Mouse (Mus musculus): ENCODE results near the gene Gm49721.
"Not testable (repeated sequence)": the region's sequence is repeated elsewhere in the genome, so short reads cannot be mapped to it uniquely, and the experiment has no call there.

The Gm49721 gene

DNA sequence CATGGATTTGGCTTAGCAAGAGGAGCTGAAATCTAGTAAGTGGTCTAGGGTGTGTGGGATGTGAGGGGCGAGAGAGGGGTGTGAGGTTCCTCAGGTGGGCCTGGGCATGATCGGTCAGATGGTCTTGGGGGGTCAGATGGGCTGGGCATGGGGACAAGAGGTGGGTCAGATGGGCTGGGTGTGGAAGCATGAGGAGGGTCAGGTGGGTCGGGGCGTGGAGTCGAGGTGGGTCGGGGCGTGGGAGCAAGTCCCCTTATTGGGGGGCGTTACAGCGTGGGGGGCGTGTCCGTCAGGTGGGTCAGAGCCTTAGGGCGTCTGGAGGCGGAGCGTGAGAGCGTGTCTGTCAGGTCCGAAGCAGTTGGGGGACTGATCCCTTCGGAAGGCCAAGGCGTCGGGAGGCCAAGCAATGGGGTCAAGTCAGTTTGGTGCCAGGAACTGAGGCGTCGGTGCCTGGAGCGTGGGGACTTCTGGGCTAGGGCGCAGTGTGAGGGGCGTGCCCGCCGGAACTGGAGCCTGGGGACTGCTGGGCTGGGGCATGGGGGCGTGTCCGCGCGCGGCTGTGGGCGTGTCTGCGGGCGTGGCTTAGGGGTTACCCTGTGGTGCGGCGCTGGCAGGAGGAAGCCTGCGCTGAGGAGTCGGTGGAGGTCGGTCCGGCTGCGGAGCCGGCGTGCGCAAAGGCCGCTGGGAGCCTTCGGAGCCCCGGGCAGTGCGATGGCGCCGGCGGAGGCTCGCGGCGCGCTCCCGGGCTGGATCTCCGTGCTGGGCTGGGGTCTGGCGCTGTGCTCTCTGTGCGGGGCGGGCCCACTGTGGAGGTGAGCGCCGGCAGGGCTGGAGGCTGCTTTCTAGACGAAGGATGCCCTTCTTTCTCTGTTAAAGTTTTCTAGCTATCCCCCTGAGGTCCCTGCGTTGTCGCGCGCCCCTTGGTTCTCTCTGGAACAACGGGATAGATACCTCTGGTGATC, at the start of gene Gm49721:
Gene Gm49721 (plus strand): TSS at position 618 of the 962 bp plus-strand sequence.
- peak; percentile 48 for DNase-seq

GRCm38 (mm10) chr17:6931625-6932024, 47.1 kb upstream of the Gm49721 start:
- not testable (repeated sequence) for DNase-seq

GRCm38 (mm10) chr17:6942560-6942959, 36.1 kb upstream of the Gm49721 start:
- not testable (repeated sequence) for DNase-seq

- DNase-seq: not testable (repeated sequence)
Observed at GRCm38 (mm10) chr17:6947637-6947983, 31.1 kb upstream of the Gm49721 start.

DNA sequence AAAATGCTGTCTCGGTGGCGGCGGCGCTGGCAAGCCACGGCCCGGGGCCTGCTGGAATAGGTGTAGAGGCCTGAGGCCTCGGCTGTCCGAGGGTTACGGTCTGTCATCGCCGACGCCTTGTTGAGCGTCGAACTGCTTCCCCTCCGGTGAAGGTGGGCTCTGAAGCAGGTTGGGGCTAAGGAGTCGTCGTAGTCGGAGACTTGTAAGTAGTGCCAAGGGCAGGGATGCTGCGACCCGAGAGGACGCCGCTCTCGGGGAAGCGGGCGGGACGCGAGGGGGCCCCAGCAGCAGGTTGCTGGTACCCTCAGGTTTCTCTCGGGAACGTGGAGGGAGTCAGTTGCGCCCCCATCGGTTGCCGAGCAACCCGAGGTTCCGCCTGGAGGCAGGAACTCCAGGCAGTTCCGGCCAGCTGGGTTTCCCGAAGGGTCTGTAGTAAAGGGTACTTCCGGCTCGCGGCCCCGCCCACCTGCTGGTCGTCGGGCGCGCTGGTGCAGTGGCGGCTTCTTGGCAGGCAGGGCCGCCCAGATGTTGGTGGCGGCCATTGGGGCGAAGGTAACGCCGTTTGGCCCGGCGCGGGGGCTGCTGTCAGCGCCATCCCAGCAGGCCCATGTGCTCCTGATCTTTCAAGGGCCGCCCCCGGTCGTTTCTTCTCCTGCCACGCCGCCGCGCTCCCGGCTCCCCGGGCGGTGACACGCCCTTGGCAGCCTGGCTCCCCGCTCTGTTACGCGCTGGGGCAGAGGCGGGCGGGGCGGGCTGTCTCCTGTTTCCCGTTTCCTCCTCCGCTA, 30.5 kb upstream of the Gm49721 start, which contains the start of gene Rsph3b:
Gene Rsph3b (minus strand): TSS at position 699 of the 785 bp plus-strand sequence.
- DNase-seq: peak; percentile 86

DNA sequence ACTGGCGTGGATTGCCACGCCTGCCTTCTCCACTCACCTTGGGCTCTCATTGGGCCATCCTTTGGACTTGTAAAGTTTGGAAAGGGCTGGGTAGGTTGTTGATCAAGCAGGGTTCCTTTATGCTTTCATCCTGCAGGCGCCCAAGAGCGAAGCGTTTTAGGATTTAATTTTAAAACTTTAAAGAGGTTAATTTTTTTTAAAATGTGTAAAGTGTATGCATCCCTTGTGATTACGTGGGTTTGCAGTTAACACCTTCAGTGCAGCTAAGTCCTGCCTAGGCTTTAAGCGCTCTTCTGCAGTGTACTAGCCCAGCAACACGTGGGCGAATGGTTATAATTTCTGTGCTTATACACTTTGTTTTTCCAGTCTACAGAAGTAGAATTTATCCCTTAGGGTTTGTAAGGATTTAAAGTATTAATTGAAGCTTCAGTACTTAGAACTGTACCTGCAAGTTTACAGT, 29.9 kb upstream of the Gm49721 start:
- not testable (repeated sequence) for DNase-seq

GRCm38 (mm10) chr17:6958881-6959280, 19.8 kb upstream of the Gm49721 start:
- DNase-seq: not testable (repeated sequence)

DNA sequence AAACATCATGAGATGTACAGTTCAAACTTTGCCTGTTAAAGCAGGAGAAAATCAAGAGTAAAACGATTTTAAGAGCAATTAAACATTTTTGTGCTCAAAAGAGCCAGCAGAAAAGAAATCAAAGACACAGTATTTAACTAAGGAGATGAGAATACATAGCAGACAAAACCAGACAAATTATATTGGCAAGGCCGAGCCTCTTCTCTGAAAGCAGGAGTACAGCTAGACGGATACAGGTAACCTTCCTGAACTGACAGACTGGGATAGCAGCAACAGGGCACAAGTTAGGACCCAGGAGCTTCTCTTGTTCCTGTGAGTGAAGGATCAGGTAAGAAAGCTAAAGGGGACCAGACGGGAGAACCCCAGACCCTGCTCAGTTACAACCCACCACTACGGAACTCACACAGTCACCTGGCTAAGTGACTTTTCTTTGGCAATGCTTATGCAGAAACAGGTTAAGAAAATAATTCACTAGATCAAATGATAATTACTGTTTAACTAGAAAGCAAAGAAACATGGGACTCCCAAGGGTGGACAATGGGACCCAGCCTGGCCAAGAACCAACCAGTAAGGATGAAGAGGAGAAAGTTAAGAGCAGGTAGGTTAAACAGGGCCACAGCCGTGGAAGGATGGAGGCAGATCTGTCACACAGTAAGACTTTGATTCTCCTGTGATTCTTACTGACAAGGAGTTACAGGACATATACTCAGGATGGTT, 19.0 kb upstream of the Gm49721 start:
- not testable (repeated sequence) for DNase-seq

DNA sequence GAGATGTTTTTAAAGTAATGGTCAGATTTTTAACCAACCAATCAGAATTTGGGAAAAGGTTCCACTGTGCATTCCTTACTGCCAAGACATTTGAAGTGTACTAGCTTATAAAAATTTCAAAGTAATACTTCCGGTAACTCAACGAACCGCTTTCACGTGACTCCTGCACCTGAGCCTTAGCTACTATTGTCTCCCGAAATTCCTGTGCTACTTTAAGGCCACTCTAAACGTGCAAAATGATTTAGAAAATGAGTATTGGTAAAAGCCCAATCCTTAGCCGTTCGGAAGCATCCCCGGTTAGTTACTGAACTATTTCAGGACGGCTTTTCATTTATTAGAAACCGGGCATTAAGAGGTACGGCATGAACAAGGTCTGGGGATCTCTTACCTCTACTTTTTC, 18.4 kb upstream of the Gm49721 start:
- DNase-seq: not testable (repeated sequence)

- peak; percentile 46 for DNase-seq
Observed at GRCm38 (mm10) chr17:6960776-6961175, 17.9 kb upstream of the Gm49721 start, which contains the start of gene Tagap1. Gene Tagap1, minus strand, starts transcription at chr17:6961156.

DNA sequence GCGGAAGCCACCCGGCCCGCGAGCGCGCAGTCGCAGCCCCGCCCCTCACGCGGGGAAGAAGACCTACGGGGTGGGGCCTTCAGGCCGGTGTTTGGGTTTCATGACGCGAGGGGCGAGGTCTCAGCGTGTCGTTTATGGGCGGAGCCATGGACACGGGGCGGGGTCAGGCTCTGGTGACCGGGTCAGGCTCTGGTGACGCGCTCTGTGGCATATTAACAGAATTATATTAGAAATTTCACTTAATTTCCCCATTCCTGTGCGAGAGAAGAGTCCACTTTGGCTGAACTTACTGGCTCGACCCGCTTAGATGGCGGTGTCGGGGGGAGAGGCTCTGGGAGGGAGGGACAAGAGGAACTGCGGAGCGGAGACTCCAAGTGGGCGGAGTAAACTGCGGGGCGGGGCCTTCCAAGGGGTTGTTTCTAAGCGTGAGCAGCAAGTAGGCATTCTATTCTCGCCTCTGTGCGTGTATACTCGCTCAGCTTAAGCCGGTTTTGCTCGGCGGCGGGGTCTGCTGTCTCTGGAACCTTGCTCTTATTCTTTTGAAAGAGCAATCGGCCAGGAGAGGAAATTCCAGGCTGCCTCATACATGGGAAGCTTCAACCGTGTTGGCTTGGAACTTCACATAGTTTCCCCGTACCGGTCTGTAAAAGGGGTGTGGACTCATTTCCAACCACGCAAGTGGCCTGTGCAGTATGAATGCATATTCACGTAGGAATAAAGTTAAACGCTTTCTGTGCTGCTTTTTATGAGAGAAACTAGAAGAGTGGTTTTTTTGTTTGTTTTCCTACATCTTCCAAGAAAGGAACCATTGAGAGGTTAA, 17.3 kb upstream of the Gm49721 start:
- not testable (repeated sequence) for DNase-seq

- DNase-seq: not testable (repeated sequence)
Observed at GRCm38 (mm10) chr17:6962339-6962738, 16.4 kb upstream of the Gm49721 start.

DNA sequence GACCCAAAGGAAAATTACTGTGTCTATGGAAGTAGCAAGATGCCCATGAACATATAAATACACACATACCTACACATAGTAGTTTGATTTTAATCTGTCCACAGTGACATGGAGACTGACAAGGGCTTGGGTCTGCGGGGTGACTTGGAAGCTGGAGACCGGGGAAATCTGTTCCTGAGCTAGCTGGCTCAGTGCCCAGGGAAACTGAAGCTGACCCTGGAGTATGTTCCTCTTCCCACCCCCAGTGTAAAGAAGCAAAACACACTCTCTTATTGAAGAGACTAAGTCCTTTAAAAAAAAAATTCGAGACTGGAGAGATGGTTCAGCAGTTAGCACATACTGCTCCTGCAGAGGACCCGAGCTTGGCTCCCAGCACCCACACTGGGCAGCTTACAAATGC, 15.8 kb upstream of the Gm49721 start:
- DNase-seq: not testable (repeated sequence)

GRCm38 (mm10) chr17:6965364-6965763, 13.3 kb upstream of the Gm49721 start:
- DNase-seq: not testable (repeated sequence)

- not testable (repeated sequence) for DNase-seq
Observed at GRCm38 (mm10) chr17:6967673-6968072, 11.0 kb upstream of the Gm49721 start.

- not testable (repeated sequence) for DNase-seq
Observed at GRCm38 (mm10) chr17:6970334-6970733, 8.4 kb upstream of the Gm49721 start, which contains the start of gene Rnaset2b. Gene Rnaset2b, plus strand, starts transcription at chr17:6970634.

DNA sequence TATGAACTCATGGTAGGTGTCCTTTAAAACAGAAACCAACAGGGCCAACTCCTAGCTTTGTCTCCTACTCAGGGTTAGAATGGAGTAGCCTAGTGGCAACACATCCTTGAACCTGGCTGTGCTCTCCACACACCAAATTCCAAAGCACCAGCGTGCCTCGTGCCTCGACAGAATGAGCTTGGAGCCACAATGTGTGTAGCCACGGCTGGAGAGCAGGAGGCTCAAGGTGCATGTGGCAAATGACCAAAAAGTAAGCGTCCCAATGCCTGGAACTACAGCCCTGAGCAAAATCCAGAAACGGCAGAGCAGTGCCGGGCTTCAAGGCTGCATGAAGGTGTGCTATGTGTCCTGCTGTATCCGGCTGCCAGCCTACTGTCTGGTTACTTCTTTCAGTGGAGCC, 7.5 kb upstream of the Gm49721 start:
- not testable (repeated sequence) for DNase-seq

DNA sequence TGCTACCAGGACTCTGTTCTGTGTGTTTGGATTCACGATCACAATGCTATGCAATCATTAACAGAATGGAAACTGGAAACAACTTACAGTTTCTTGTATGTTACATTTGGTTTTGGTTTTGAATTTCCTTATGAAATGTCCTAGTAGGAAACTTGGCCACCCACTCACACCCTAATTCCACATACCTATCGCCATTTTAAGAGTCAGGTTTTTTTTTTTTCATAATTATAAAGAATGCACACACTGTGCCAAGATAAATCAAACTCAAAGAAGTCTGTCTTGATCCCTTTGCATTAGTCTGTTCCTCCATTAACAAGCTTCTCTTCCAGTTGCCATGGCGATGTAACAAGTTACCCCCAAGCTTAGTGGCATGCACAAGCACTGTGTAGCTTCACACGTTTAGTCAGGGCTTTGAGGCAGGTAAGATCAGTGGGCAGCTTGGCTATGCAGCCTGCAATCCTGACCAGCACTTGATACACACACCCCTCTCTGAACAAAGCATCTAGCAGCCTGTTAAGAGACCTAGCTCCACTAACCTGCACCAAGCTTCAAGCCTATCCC, 5.8 kb upstream of the Gm49721 start:
- DNase-seq: not testable (repeated sequence)

DNA sequence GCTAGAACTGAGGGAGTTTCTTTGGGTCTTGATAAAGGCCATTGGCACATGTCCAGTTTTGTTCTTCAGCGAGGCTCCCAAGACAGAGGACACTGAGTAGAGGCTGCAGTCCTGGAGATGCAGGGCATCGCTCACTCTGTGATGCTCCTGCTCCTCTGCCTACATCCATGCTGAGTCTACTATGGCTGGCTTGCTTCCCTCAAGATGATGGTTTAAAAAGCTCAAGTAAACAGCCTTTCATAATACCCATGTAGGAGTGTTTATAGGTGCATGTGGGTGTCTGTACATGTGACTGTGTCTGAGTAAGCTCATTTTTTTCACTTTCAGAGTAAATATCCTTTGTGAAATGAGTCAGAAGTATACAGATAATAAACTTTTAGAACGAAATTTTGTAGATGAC, 3.7 kb upstream of the Gm49721 start:
- DNase-seq: peak; percentile 9

DNA sequence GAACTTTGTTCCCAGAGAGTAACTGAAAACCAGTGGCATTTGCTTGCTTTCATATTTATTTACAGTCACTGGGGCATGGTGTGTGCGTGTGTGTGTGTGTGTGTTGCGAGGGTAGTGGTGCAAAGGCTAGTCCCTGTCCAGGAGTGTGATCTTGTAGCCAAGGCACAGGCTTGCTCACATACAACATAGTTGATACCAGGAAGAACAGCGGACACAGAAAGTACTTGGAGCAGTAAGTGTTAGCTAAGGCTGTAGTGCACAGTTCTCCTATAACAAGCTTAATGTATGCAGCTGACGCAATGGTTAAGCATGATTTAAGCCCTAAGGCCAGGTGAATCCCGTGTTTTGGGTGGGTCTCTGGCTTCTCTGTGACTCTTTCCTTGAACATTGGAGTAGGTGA, 676 bp downstream of the Gm49721 start:
- DNase-seq: not testable (repeated sequence)

GRCm38 (mm10) chr17:6980144-6980543, 1.4 kb downstream of the Gm49721 start:
- DNase-seq: not testable (repeated sequence)
